Mouse (Mus musculus) inflammation-experienced regulatory T-cells, adult 6 months (primary cell): ENCODE measurements around the gene 1700017N19Rik. TPM values are rescaled to one million over a fixed set of nuclear protein-coding genes. Genes with fewer than 3 reads are reported as not detected.

Source experiments
- polyA plus RNA-seq, 3 experiments: library from polyadenylated mRNA; unstranded; fragments of 100-300 nt; shearing (Covaris generic); gene quantifications; one replicate each; pipeline ENCODE4 v1.2.1; 2017

1700017N19Rik gene
- polyA plus RNA-seq, 3 experiments from 2014 or later, result not detected

Other genes with a start within 250 kb of the 1700017N19Rik start
- gene Gm4302, start 249.6 kb upstream of the 1700017N19Rik start, polyA plus RNA-seq, result not detected
- gene Gm4303, start 244.5 kb upstream of the 1700017N19Rik start, polyA plus RNA-seq, result not detected
- gene Gm4305, start 239.4 kb upstream of the 1700017N19Rik start, polyA plus RNA-seq, result not detected
- not detected for gene Gm4307, start 229.1 kb upstream of the 1700017N19Rik start, polyA plus RNA-seq
- gene Gm4312, start 207.9 kb upstream of the 1700017N19Rik start, polyA plus RNA-seq, result not detected
- 1 to 10 TPM; 1.7 to 3.1 (median 1.9) TPM for gene Tmtc3, start 103.1 kb upstream of the 1700017N19Rik start, polyA plus RNA-seq
- 1 to 10 TPM; 4.2 to 7.5 (median 6.6) TPM for gene Cep290, start 102.9 kb upstream of the 1700017N19Rik start, polyA plus RNA-seq
- gene 4930430F08Rik, start 61 bp upstream of the 1700017N19Rik start, polyA plus RNA-seq, result 10 to 100 TPM in 2 of 3 experiments, 1 to 10 TPM in 1; 9.9 to 13.7 (median 10.8) TPM